Mouse (Mus musculus): ENCODE results near the gene Pofut2. TPM values are rescaled to one million over a fixed set of nuclear protein-coding genes. Genes with fewer than 3 reads are reported as not detected.

Pofut2 gene
- polyA plus RNA-seq, 1 experiment from 2014 or later: 62.3 TPM

GRCm38 (mm10) chr10:77304840-77305533, 46.0 kb downstream of the Pofut2 start:
- H3K27ac ChIP-seq (replicated peaks): peak overlapping the region; percentile 42; the same call in 1 of the 2 replicates
- H3K9ac ChIP-seq: no peak overlapping the region
- no peak overlapping the region for H3K4me2 ChIP-seq
- WGBS: 38% methylated on average over 4 of the region's 4 CpGs
- no peaks in the 10 kb centered on the region for H3K27me3 ChIP-seq
- H3K9me3 ChIP-seq: no peaks in the 10 kb centered on the region
- ATAC-seq (ENCODE audit: low read depth): peak; percentile 74
- H3K4me1 ChIP-seq (replicated peaks): peaks cover 10% of the 10 kb centered on the region; the same call in 1 of the 2 replicates
- H3K36me3 ChIP-seq: peaks cover 21% of the 10 kb centered on the region
- H3K4me3 ChIP-seq: no peak overlapping the region

- Histone ChIP-seq H3K4me1 (replicated peaks) (peaks cover 10% of the 10 kb centered on the region; the same call in 1 of the 2 replicates), H3K9me3 (no peaks in the 10 kb centered on the region), H3K27ac (replicated peaks) (0 out of 2 replicates have a peak overlapping the region, but pooled peaks have one; percentile 42), H3K36me3 (peaks cover 28% of the 10 kb centered on the region), H3K9ac (no peak overlapping the region), H3K4me3 (no peak overlapping the region), H3K4me2 (no peak overlapping the region), H3K27me3 (no peaks in the 10 kb centered on the region)
- WGBS: 79% methylated on average over 8 of the region's 8 CpGs
- ATAC-seq (ENCODE audit: low read depth): no peak
Measured at GRCm38 (mm10) chr10:77305766-77306165, 46.7 kb downstream of the Pofut2 start.

GRCm38 (mm10) chr10:77308978-77309377, 50.0 kb downstream of the Pofut2 start:
- 74% methylated on average over 10 of the region's 10 CpGs for WGBS
- Histone ChIP-seq H3K9me3 (no peaks in the 10 kb centered on the region), H3K4me2 (no peak overlapping the region), H3K9ac (no peak overlapping the region), H3K4me3 (no peak overlapping the region), H3K27me3 (no peaks in the 10 kb centered on the region), H3K4me1 (replicated peaks) (peaks cover 10% of the 10 kb centered on the region; the same call in 1 of the 2 replicates), H3K36me3 (peaks cover 16% of the 10 kb centered on the region; the same call in 1 of the 2 replicates), H3K27ac (replicated peaks) (no peak overlapping the region)
- ATAC-seq (ENCODE audit: low read depth): no peak

- H3K4me2 ChIP-seq: no peak overlapping the region
- H3K4me3 ChIP-seq: no peak overlapping the region
- H3K36me3 ChIP-seq: peaks cover 16% of the 10 kb centered on the region; the same call in 1 of the 2 replicates
- no peak overlapping the region for H3K27ac ChIP-seq (replicated peaks)
- no peak for ATAC-seq (ENCODE audit: low read depth)
- H3K9ac ChIP-seq: no peak overlapping the region
- no peaks in the 10 kb centered on the region for H3K9me3 ChIP-seq
- 89% methylated on average over 9 of the region's 9 CpGs for WGBS
- H3K4me1 ChIP-seq (replicated peaks): no peaks in the 10 kb centered on the region
- no peaks in the 10 kb centered on the region for H3K27me3 ChIP-seq
Measured at GRCm38 (mm10) chr10:77314711-77315266, 55.8 kb downstream of the Pofut2 start.

- Histone ChIP-seq H3K4me3 (no peak overlapping the region), H3K9me3 (no peaks in the 10 kb centered on the region), H3K27ac (replicated peaks) (no peak overlapping the region), H3K9ac (no peak overlapping the region), H3K4me1 (replicated peaks) (no peaks in the 10 kb centered on the region), H3K4me2 (no peak overlapping the region), H3K36me3 (peaks cover 8% of the 10 kb centered on the region; the same call in 1 of the 2 replicates), H3K27me3 (no peaks in the 10 kb centered on the region)
- ATAC-seq (ENCODE audit: low read depth): no peak
- 89% methylated on average over 2 of the region's 2 CpGs for WGBS
Measured at GRCm38 (mm10) chr10:77315682-77316081, 56.7 kb downstream of the Pofut2 start.

Other genes with a start within 250 kb of the Pofut2 start
- 33.9 and 34.9 TPM in 2 replicates for gene Slc19a1, start 227.0 kb upstream of the Pofut2 start, polyA plus RNA-seq (2015; fragmentation: Nextera tagmentation; extraction: Ambion mirVana)
- 63.3 and 64.2 TPM in 2 replicates for gene Col18a1, start 92.7 kb upstream of the Pofut2 start, polyA plus RNA-seq (2015; fragmentation: Nextera tagmentation; extraction: Ambion mirVana)
- gene Adarb1, start 159.1 kb downstream of the Pofut2 start, polyA plus RNA-seq (2015; fragmentation: Nextera tagmentation; extraction: Ambion mirVana): 10.7 and 12.1 TPM in 2 replicates

All from neural tube, embryonic 13.5 days (tissue).